Mouse (Mus musculus) erythroblast, embryonic 14.5 days (primary cell): ENCODE data around the gene Elp1. TPM values are rescaled to one million over a fixed set of nuclear protein-coding genes. Genes with fewer than 3 reads are reported as not detected.

ENCODE experiments used
- H3K27me3 ChIP-seq: 2 replicates; pipeline ENCODE4 v1.6.1; 2012; ENCODE audit warnings: inconsistent platforms; ENCODE audit not compliant: control insufficient read depth
- H3K36me3 ChIP-seq: 2 replicates; pipeline ENCODE4 v1.6.1; 2012; ENCODE audit warnings: mild to moderate bottlenecking, inconsistent platforms; ENCODE audit not compliant: control insufficient read depth
- H3K4me1 ChIP-seq: 2 replicates; pipeline ENCODE4 v1.6.1; 2012; ENCODE audit warnings: inconsistent platforms; ENCODE audit not compliant: control insufficient read depth
- H3K4me3 ChIP-seq: replicated peaks from 2 replicates; pipeline ENCODE3; 2012; ENCODE audit warnings: moderate library complexity, mild to moderate bottlenecking, inconsistent platforms
- H3K9me3 ChIP-seq: 2 replicates; pipeline ENCODE4 v1.6.1; 2012; ENCODE audit warnings: low read length, inconsistent platforms, mixed read lengths; ENCODE audit not compliant: control insufficient read depth
- GATA1 ChIP-seq: IDR thresholded peaks from 2 replicates; pipeline ENCODE4 v1.6.1; 2012; ENCODE audit warnings: low read length, inconsistent platforms, mixed read lengths
- TAL1 ChIP-seq: IDR thresholded peaks from 3 replicates; pipeline ENCODE4 v1.6.1; 2012; ENCODE audit warnings: low read length, inconsistent platforms, mixed read lengths
- polyA plus RNA-seq: library from polyadenylated mRNA; stranded (reverse); fragments of >175 nt; gene quantifications from 2 replicates; pipeline ENCODE4 v1.2.3, GENCODE M21; 2012

Elp1 gene
- polyA plus RNA-seq, 1 experiment, result 0.29 TPM

DNA sequence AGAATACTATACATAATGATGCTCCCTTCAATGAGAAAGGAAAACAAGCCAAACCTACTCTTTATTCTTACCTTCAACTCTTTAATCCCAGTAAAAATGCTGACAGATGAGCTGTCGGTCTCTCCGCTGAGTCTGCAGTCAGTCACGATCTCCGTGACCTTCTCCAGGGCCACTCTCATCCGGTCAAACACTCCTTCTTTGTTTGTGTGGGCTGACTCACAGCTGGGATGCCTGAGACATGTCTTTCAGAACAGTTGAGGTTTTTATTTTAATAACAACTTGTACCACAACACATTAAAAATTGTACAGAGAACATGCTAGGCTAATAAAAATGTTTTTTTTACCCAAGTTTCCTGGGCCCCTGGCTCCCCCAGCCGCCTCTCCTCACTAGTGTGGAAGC lies 35.5 kb upstream of the Elp1 start:
- H3K4me3 ChIP-seq, result no peak overlapping the region
- H3K4me1 ChIP-seq, result no peaks in the 10 kb centered on the region; the same call in 1 of the 2 replicates
- H3K36me3 ChIP-seq, result peaks cover 36% of the 10 kb centered on the region
- H3K27me3 ChIP-seq, result no peaks in the 10 kb centered on the region
- H3K9me3 ChIP-seq, result no peaks in the 10 kb centered on the region
- TF ChIP-seq GATA1 (no peak), TAL1 (no peak)

DNA sequence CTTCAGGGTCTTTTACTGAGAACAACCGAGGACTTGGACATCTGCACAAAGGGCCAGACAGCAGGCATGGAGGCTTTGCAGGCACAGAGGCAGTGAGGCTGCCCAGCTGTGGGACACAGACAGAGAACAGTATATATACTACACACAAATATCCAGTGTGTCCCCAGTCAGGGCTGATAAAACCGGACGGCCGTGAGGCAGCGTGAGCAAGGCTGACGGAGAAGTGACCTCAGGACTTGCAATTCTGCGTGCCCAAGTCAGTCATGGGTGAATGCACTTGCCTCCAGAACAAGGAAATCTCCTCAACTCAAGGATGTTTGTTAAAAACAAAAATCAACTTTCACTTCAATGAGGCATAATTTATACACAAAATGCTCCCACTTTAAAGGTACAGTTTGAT lies 29.9 kb upstream of the Elp1 start:
- Histone ChIP-seq H3K4me3 (no peak overlapping the region), H3K4me1 (no peaks in the 10 kb centered on the region), H3K9me3 (no peaks in the 10 kb centered on the region), H3K36me3 (peaks cover 36% of the 10 kb centered on the region), H3K27me3 (no peaks in the 10 kb centered on the region)
- no peak for TF ChIP-seq TAL1
- TF ChIP-seq GATA1, result no peak

DNA sequence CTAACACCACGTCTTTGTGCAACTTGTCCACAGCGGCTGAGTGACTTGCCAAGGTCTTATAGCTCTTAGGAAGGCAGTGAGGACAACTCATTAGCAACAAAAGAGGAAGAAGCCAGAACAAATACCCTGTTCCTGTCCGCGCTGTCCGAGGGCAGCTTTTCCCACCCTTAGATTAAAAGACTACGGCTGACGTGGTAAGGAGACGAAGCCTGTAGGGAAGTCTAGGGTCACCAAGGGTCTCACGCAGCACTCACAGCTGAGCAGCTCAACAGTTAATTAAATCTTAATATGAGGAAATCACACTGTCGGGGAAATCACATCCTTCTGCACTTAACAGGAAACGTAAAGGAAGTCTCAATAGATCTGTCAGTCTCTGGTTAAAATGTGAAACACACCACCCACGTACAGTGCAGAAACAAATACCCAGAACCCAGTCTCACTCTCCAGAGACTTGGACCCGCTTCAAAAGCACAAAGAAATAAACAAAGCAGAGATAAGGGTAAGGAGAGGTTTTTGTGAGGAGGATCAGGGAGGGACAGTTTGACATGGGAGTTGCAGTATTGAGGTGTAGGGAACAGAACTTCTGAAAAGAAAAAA lies 29.0 kb upstream of the Elp1 start:
- Histone ChIP-seq H3K9me3 (no peaks in the 10 kb centered on the region), H3K4me3 (no peak overlapping the region), H3K4me1 (no peaks in the 10 kb centered on the region), H3K36me3 (peaks cover 34% of the 10 kb centered on the region), H3K27me3 (no peaks in the 10 kb centered on the region)
- no peak for TF ChIP-seq GATA1
- no peak for TF ChIP-seq TAL1

DNA sequence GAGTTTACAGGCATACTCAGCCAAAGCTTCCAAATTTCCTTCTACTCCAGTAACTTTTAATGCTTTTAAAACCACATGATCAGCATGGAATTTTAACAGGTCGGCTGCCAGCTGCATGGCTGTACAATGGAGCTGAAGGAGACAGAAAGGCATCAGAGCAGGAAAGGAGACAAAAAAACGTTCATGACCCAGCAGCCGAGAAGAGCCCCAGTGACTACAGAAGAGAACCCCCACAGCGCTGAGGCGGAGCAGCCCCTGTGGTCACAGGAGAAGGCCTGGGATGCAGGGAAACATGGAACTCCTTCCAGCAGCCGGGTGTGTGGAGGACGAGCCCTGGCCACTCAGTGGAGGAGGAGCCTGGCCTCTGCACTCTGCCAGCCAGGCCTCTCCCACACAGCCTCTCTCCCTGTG lies 27.4 kb upstream of the Elp1 start:
- Histone ChIP-seq H3K4me3 (no peak overlapping the region), H3K4me1 (no peaks in the 10 kb centered on the region), H3K36me3 (peaks cover 25% of the 10 kb centered on the region), H3K27me3 (no peaks in the 10 kb centered on the region), H3K9me3 (no peaks in the 10 kb centered on the region)
- no peak for TF ChIP-seq TAL1
- no peak for TF ChIP-seq GATA1

DNA sequence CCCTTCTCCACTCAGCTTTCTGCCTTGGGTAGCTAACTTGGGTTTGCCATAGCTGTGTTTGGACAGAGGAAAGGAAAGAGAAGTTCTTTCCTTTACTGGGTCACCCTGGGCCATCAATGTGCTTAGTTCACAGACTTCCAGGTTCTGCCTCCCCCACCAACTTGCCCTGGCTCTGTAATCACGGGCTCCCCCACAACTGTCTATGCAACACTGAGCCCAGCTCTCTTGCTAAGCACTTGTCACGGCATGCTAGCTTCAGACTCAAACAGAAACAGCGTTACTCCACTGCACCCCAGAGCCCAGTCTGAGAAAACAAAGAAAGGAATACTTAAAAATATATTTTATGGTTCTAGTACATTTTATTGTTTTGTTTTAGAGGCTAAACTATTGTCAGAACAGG lies 26.8 kb upstream of the Elp1 start:
- TF ChIP-seq GATA1 (no peak), TAL1 (no peak)
- Histone ChIP-seq H3K36me3 (peaks cover 25% of the 10 kb centered on the region), H3K4me3 (no peak overlapping the region), H3K27me3 (no peaks in the 10 kb centered on the region), H3K9me3 (no peaks in the 10 kb centered on the region), H3K4me1 (no peaks in the 10 kb centered on the region)

DNA sequence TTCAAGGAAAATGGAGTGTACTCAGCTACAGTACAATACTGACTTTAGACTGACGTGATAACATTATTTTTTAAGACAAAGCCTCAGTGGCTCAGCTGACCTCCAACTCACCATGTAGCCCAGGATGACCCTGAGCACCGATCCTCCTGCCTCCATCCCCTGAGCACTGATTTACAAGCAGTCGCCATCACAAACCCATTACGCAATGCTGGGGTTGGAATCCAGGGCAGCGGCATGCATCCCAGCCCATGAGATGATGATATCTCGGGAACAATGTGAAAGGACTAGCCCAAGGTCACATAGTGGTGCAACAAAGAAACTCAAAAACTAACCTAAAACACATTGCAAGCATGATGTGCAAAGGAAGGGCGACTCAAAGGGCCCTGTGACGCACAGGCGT lies 22.1 kb upstream of the Elp1 start:
- no peak overlapping the region for H3K4me3 ChIP-seq
- H3K9me3 ChIP-seq, result no peaks in the 10 kb centered on the region
- TF ChIP-seq GATA1, result no peak
- TF ChIP-seq TAL1, result no peak
- no peaks in the 10 kb centered on the region for H3K27me3 ChIP-seq
- H3K36me3 ChIP-seq, result peaks cover 11% of the 10 kb centered on the region
- no peaks in the 10 kb centered on the region for H3K4me1 ChIP-seq

DNA sequence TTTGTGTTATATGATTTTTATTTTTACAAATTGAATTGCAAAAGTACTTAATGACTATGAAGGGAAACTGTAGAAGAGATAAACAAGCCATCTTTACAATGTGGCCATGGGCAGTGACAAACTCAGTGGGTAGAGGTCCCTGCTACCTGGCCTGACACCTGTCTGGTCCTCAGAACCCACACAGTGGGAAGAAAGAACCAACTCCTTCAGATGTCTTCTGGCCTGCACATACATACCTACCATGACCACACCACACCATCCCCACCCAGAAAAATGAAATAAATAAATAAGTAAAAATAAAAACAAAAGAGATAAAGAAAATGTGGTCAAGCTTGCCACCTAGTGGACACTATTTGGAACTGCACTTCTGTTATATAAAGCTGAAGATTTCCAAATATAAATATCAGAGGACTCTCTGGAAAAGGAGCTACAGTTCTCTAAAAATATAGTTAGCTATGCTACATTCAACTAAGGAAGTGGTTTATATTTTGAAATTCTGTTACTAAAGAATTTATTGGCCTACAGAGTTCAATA lies 18.0 kb upstream of the Elp1 start:
- no peak for TF ChIP-seq TAL1
- no peak for TF ChIP-seq GATA1
- Histone ChIP-seq H3K27me3 (no peaks in the 10 kb centered on the region), H3K36me3 (no peaks in the 10 kb centered on the region; the same call in 1 of the 2 replicates), H3K4me1 (no peaks in the 10 kb centered on the region), H3K4me3 (no peak overlapping the region), H3K9me3 (no peaks in the 10 kb centered on the region)

DNA sequence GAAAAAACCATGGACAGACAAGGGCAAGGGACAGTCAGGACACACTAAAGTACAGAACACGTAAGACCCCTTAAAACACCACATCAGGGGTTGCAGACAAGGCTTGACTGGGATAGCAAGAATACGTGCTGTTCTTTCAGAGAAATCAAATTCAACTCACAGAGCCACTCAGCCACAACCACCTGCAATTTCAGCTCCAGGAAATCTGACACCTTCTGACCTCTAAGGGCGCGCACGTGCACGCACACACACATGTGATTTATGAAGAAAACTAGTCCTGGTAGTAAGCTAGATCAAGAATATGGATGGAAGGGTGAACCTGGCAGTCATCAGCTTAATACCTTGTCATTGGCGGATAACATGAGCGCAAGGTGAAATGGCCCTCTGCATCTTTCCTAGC lies 13.0 kb upstream of the Elp1 start:
- Histone ChIP-seq H3K9me3 (no peaks in the 10 kb centered on the region), H3K4me3 (no peak overlapping the region), H3K4me1 (no peaks in the 10 kb centered on the region), H3K36me3 (peaks cover 8% of the 10 kb centered on the region), H3K27me3 (no peaks in the 10 kb centered on the region)
- TF ChIP-seq TAL1, result no peak
- no peak for TF ChIP-seq GATA1

DNA sequence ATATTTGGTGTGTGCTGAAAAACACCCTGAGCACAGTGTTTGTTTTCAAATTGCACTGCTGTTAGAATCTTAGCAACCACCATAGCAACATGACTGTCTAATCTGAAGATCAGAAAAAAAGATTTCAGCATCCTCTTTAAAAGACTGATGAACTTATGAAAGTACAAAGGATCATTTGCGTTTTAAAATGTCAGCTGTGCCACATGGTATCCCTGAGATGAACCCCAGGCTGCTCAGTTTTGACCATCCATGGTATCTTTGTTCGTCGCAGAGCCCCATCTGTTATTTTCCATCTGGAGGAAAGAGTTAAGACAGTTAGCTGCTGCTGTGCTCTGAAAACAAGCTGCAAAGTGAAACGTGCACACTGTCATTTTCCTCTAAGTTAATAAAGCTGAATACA lies 10.0 kb upstream of the Elp1 start:
- Histone ChIP-seq H3K4me3 (no peak overlapping the region), H3K36me3 (peaks cover 14% of the 10 kb centered on the region), H3K4me1 (no peaks in the 10 kb centered on the region), H3K9me3 (no peaks in the 10 kb centered on the region), H3K27me3 (no peaks in the 10 kb centered on the region)
- no peak for TF ChIP-seq GATA1
- no peak for TF ChIP-seq TAL1

DNA sequence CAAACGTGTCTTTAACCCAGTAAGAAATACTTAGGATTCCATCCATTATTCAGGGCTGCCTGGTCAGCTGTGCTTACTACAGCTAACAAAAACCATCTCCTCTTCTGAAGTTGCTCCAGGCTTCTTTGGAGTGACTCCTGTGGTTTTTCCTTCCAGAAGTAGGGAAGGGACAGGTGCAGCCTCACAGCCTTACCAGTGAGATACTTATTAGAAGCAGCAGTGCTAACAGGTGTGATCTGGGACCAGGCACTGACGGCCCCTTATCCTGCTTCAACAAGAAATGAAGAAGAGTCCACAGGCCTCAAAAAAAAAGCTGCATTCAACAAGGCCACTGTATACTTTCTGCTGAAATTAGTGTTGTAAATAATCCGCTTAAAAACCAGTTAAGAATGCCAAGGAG lies 9.5 kb upstream of the Elp1 start:
- no peak overlapping the region for H3K4me3 ChIP-seq
- no peaks in the 10 kb centered on the region for H3K4me1 ChIP-seq
- no peaks in the 10 kb centered on the region for H3K27me3 ChIP-seq
- peaks cover 18% of the 10 kb centered on the region for H3K36me3 ChIP-seq
- TF ChIP-seq TAL1 (no peak), GATA1 (no peak)
- H3K9me3 ChIP-seq, result no peaks in the 10 kb centered on the region
